Mouse (Mus musculus) liver, adult 2 months (tissue): Measurements from ENCODE around the gene Slc43a2.

Source experiments
- CTCF ChIP-seq: fragments of 200-500 bp; IDR thresholded peaks from 2 replicates; pipeline ENCODE4 v1.5.1; 2011; ENCODE audit warnings: low read depth, low read length, control low read depth
- POLR2A ChIP-seq: fragments of 200-500 bp; IDR thresholded peaks from 2 replicates; pipeline ENCODE4 v1.6.1; 2011; ENCODE audit warnings: low read length, control low read depth; ENCODE audit not compliant: insufficient read depth; ENCODE audit errors: extremely low read depth

DNA sequence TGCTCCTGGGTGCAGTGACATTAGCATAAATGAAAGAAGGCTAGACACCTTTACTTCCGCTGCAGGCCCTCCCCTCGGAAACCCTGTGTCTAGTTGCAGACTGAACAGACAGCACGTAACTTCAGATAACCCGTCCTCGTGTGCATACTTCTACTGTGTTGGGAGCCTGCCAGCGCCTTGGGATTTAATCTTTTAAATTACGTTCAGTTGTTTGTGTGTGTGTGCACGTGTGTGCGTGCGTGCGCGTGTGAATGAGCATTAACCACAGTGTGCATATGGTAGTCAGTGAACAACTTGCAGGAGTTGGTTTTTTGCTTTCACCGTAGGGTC, 7.4 kb downstream of the Slc43a2 start:
- TF ChIP-seq CTCF = no peak
- no peak for TF ChIP-seq POLR2A
